Mouse (Mus musculus): ENCODE data around the gene Mettl21a.

DNA sequence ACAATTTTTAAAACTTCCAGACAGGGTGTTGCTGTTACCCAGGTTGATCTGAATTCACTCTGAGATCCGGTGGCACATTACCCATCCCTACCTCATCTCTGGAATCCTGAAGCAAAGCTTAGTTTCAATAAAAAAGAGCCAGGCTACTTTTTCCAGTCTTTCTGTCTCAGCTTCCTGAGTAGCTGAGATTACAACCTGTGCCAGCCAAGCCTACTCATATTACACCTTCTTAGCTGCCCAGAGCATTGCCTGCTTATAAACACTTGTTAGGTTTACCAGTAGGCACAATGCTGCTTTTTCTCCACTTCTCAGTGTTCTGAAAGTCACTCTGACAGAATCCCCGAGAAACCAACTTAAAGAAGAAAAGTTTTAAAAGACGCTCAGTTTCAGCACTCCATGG lies 38.2 kb downstream of the Mettl21a start:
- no peak for TF ChIP-seq POLR2A (IDR thresholded peaks at IDR 0.05; ENCODE audit: extremely low read depth, insufficient read depth, low read length)
- no peak for TF ChIP-seq CTCF (IDR thresholded peaks at IDR 0.05; ENCODE audit: low read depth, low read length)

Measured in liver, adult 2 months (tissue).